Mouse (Mus musculus) forebrain, embryonic 13.5 days (tissue): ENCODE results near the gene Canx. TPM values are rescaled to one million over a fixed set of nuclear protein-coding genes. Genes with fewer than 3 reads are reported as not detected.

Experiments used
- ATAC-seq: fragments of 200-750 bp; cut with Nextera tagmentation; 2 replicates; pipeline ENCODE4 v1.8.0; 2017
- H3K27ac ChIP-seq: fragments of 300-500 bp; sonication (generic); 2 replicates; pipeline ENCODE4 v1.5.1; 2015; ENCODE audit warnings: inconsistent platforms, mild to moderate bottlenecking, moderate library complexity
- H3K27me3 ChIP-seq: fragments of 300-500 bp; sonication (generic); 2 replicates; pipeline ENCODE4 v1.6.1; 2015; ENCODE audit warnings: mild to moderate bottlenecking, inconsistent platforms
- H3K36me3 ChIP-seq: fragments of 300-500 bp; sonication (generic); 2 replicates; pipeline ENCODE4 v1.6.1; 2015; ENCODE audit warnings: mild to moderate bottlenecking, inconsistent platforms; ENCODE audit not compliant: poor library complexity, severe bottlenecking
- H3K4me1 ChIP-seq: fragments of 300-500 bp; sonication (generic); 2 replicates; pipeline ENCODE4 v1.6.1; 2015; ENCODE audit warnings: inconsistent platforms
- H3K4me2 ChIP-seq: fragments of 300-500 bp; sonication (generic); 2 replicates; pipeline ENCODE4 v1.6.1; 2015; ENCODE audit warnings: inconsistent platforms, mild to moderate bottlenecking, moderate library complexity
- H3K4me3 ChIP-seq: fragments of 300-500 bp; sonication (generic); 2 replicates; pipeline ENCODE4 v1.5.1; 2015; ENCODE audit warnings: mild to moderate bottlenecking, inconsistent platforms
- H3K9ac ChIP-seq: fragments of 300-500 bp; sonication (generic); 2 replicates; pipeline ENCODE4 v1.6.1; 2015; ENCODE audit warnings: mild to moderate bottlenecking, inconsistent platforms
- H3K9me3 ChIP-seq: fragments of 300-500 bp; sonication (generic); replicated peaks from 2 replicates; pipeline ENCODE4 v1.6.1; 2016; ENCODE audit warnings: inconsistent platforms
- WGBS: fragments of 180-500 bp; shearing (Covaris S2); methylation state at CpG from one replicate; pipeline ENCODE4 v1.1.7; 2015; 5-methylcytosine and 5-hydroxymethylcytosine counted together
- polyA plus RNA-seq: library from polyadenylated mRNA; unstranded; fragments of >200 nt; fragmentation: Nextera tagmentation; extraction: Ambion mirVana; gene quantifications from 2 replicates; pipeline ENCODE4 v1.2.1, GENCODE M21; 2015

The Canx gene
- polyA plus RNA-seq, 1 experiment from 2014 or later, result 243 TPM

GRCm38 (mm10) chr11:50286428-50286827 lies 39.0 kb downstream of the Canx start:
- peaks cover 30% of the 10 kb centered on the region for H3K36me3 ChIP-seq
- 82% methylated on average over 1 of the region's 1 CpGs for WGBS
- H3K4me3 ChIP-seq, result no peak overlapping the region
- no peaks in the 10 kb centered on the region for H3K9me3 ChIP-seq
- no peak overlapping the region for H3K27ac ChIP-seq
- H3K4me1 ChIP-seq, result peaks cover 31% of the 10 kb centered on the region
- no peaks in the 10 kb centered on the region for H3K27me3 ChIP-seq
- no peak for ATAC-seq
- no peak overlapping the region for H3K4me2 ChIP-seq
- H3K9ac ChIP-seq, result no peak overlapping the region

GRCm38 (mm10) chr11:50285696-50286095 lies 39.8 kb downstream of the Canx start:
- H3K27ac ChIP-seq, result no peak overlapping the region
- H3K9me3 ChIP-seq, result no peaks in the 10 kb centered on the region
- H3K4me2 ChIP-seq, result no peak overlapping the region
- 96% methylated on average over 7 of the region's 7 CpGs for WGBS
- H3K4me1 ChIP-seq, result peaks cover 28% of the 10 kb centered on the region
- no peak overlapping the region for H3K4me3 ChIP-seq
- peaks cover 37% of the 10 kb centered on the region for H3K36me3 ChIP-seq
- no peaks in the 10 kb centered on the region for H3K27me3 ChIP-seq
- no peak for ATAC-seq
- H3K9ac ChIP-seq, result no peak overlapping the region

- H3K36me3 ChIP-seq, result peaks cover 39% of the 10 kb centered on the region
- H3K4me1 ChIP-seq, result peaks cover 24% of the 10 kb centered on the region
- no peak overlapping the region for H3K4me2 ChIP-seq
- no peak overlapping the region for H3K9ac ChIP-seq
- no peak overlapping the region for H3K27ac ChIP-seq
- no peak overlapping the region for H3K4me3 ChIP-seq
- ATAC-seq, result no peak
- H3K27me3 ChIP-seq, result no peaks in the 10 kb centered on the region
- no peaks in the 10 kb centered on the region for H3K9me3 ChIP-seq
- WGBS, result 97% methylated on average over 5 of the region's 5 CpGs
These were observed 40.2 kb downstream of the Canx start for GRCm38 (mm10) chr11:50285263-50285662.

- H3K4me2 ChIP-seq, result no peak overlapping the region
- H3K4me1 ChIP-seq, result no peaks in the 10 kb centered on the region
- no peak overlapping the region for H3K27ac ChIP-seq
- no peaks in the 10 kb centered on the region for H3K9me3 ChIP-seq
- no peak overlapping the region for H3K4me3 ChIP-seq
- no peak for ATAC-seq
- H3K9ac ChIP-seq, result no peak overlapping the region
- 69% methylated on average over 1 of the region's 1 CpGs for WGBS
- H3K27me3 ChIP-seq, result no peaks in the 10 kb centered on the region
- H3K36me3 ChIP-seq, result peaks cover 18% of the 10 kb centered on the region
These were observed 45.4 kb downstream of the Canx start for GRCm38 (mm10) chr11:50280053-50280452.

GRCm38 (mm10) chr11:50279005-50279404 lies 46.5 kb downstream of the Canx start:
- 94% methylated on average over 4 of the region's 4 CpGs for WGBS
- Histone ChIP-seq H3K4me3 (no peak overlapping the region), H3K4me2 (no peak overlapping the region), H3K27me3 (no peaks in the 10 kb centered on the region), H3K4me1 (no peaks in the 10 kb centered on the region), H3K36me3 (peaks cover 18% of the 10 kb centered on the region), H3K9ac (no peak overlapping the region), H3K27ac (no peak overlapping the region), H3K9me3 (no peaks in the 10 kb centered on the region)
- ATAC-seq, result no peak

- WGBS, result 94% methylated on average over 6 of the region's 6 CpGs
- H3K4me3 ChIP-seq, result no peak overlapping the region
These were observed 47.8 kb downstream of the Canx start for GRCm38 (mm10) chr11:50277706-50278105.

GRCm38 (mm10) chr11:50277025-50277424 lies 48.4 kb downstream of the Canx start:
- no peak overlapping the region for H3K4me3 ChIP-seq
- no peak for ATAC-seq
- H3K27me3 ChIP-seq, result no peaks in the 10 kb centered on the region
- no peak overlapping the region for H3K9ac ChIP-seq
- H3K27ac ChIP-seq, result no peak overlapping the region
- H3K4me2 ChIP-seq, result no peak overlapping the region
- peaks cover 7% of the 10 kb centered on the region; the same call in 1 of the 2 replicates for H3K4me1 ChIP-seq
- H3K36me3 ChIP-seq, result peaks cover 18% of the 10 kb centered on the region
- H3K9me3 ChIP-seq, result no peaks in the 10 kb centered on the region

More at GRCm38 (mm10) chr11:50277706-50278105, 47.8 kb downstream of the Canx start:
- peaks cover 18% of the 10 kb centered on the region for H3K36me3 ChIP-seq
- H3K9ac ChIP-seq, result no peak overlapping the region
- H3K27me3 ChIP-seq, result no peaks in the 10 kb centered on the region
- H3K9me3 ChIP-seq, result no peaks in the 10 kb centered on the region
- ATAC-seq, result no peak
- no peak overlapping the region for H3K4me2 ChIP-seq
- H3K4me1 ChIP-seq, result peaks cover 6% of the 10 kb centered on the region; the same call in 1 of the 2 replicates
- no peak overlapping the region for H3K27ac ChIP-seq

GRCm38 (mm10) chr11:50275568-50276151 lies 49.8 kb downstream of the Canx start:
- no peaks in the 10 kb centered on the region for H3K27me3 ChIP-seq
- H3K4me1 ChIP-seq, result peaks cover 7% of the 10 kb centered on the region; the same call in 1 of the 2 replicates
- H3K4me2 ChIP-seq, result no peak overlapping the region
- WGBS, result 92% methylated on average over 5 of the region's 5 CpGs
- peaks cover 10% of the 10 kb centered on the region for H3K36me3 ChIP-seq
- no peaks in the 10 kb centered on the region for H3K9me3 ChIP-seq
- no peak for ATAC-seq
- no peak overlapping the region for H3K27ac ChIP-seq
- H3K9ac ChIP-seq, result no peak overlapping the region
- H3K4me3 ChIP-seq, result no peak overlapping the region

GRCm38 (mm10) chr11:50275077-50275476 lies 50.4 kb downstream of the Canx start:
- 96% methylated on average over 2 of the region's 2 CpGs for WGBS
- Histone ChIP-seq H3K4me3 (no peak overlapping the region), H3K4me1 (peaks cover 7% of the 10 kb centered on the region; the same call in 1 of the 2 replicates), H3K9ac (no peak overlapping the region), H3K4me2 (no peak overlapping the region), H3K9me3 (no peaks in the 10 kb centered on the region), H3K27ac (no peak overlapping the region), H3K36me3 (peaks cover 9% of the 10 kb centered on the region), H3K27me3 (no peaks in the 10 kb centered on the region)
- no peak for ATAC-seq

GRCm38 (mm10) chr11:50272819-50273218 lies 52.7 kb downstream of the Canx start:
- H3K4me1 ChIP-seq, result peaks cover 7% of the 10 kb centered on the region; the same call in 1 of the 2 replicates
- H3K27ac ChIP-seq, result no peak overlapping the region
- no peak overlapping the region for H3K9ac ChIP-seq
- WGBS, result 77% methylated on average over 2 of the region's 2 CpGs
- H3K4me2 ChIP-seq, result no peak overlapping the region
- no peak for ATAC-seq
- peaks cover 8% of the 10 kb centered on the region for H3K36me3 ChIP-seq
- H3K9me3 ChIP-seq, result no peaks in the 10 kb centered on the region
- no peaks in the 10 kb centered on the region for H3K27me3 ChIP-seq
- no peak overlapping the region for H3K4me3 ChIP-seq

GRCm38 (mm10) chr11:50269885-50270284 lies 55.6 kb downstream of the Canx start:
- no peak overlapping the region for H3K4me3 ChIP-seq
- no peaks in the 10 kb centered on the region for H3K27me3 ChIP-seq
- no peak overlapping the region for H3K4me2 ChIP-seq
- peaks cover 27% of the 10 kb centered on the region for H3K36me3 ChIP-seq
- peaks cover 7% of the 10 kb centered on the region; the same call in 1 of the 2 replicates for H3K4me1 ChIP-seq
- no peak overlapping the region for H3K9ac ChIP-seq
- ATAC-seq, result no peak
- no peak overlapping the region for H3K27ac ChIP-seq
- no peaks in the 10 kb centered on the region for H3K9me3 ChIP-seq
- WGBS, result 91% methylated on average over 1 of the region's 1 CpGs

GRCm38 (mm10) chr11:50269163-50269562 lies 56.3 kb downstream of the Canx start:
- WGBS, result 96% methylated on average over 2 of the region's 2 CpGs
- no peak for ATAC-seq

GRCm38 (mm10) chr11:50266997-50267396 lies 58.5 kb downstream of the Canx start:
- H3K4me2 ChIP-seq, result no peak overlapping the region
- peaks cover 54% of the 10 kb centered on the region for H3K36me3 ChIP-seq
- no peaks in the 10 kb centered on the region for H3K27me3 ChIP-seq
- no peaks in the 10 kb centered on the region for H3K9me3 ChIP-seq
- no peaks in the 10 kb centered on the region for H3K4me1 ChIP-seq
- no peak overlapping the region for H3K4me3 ChIP-seq
- H3K9ac ChIP-seq, result no peak overlapping the region
- 92% methylated on average over 3 of the region's 3 CpGs for WGBS
- ATAC-seq, result no peak
- no peak overlapping the region for H3K27ac ChIP-seq

More at GRCm38 (mm10) chr11:50269163-50269562, 56.3 kb downstream of the Canx start:
- Histone ChIP-seq H3K9ac (no peak overlapping the region), H3K27ac (no peak overlapping the region), H3K4me1 (peaks cover 7% of the 10 kb centered on the region; the same call in 1 of the 2 replicates), H3K4me3 (no peak overlapping the region), H3K27me3 (no peaks in the 10 kb centered on the region), H3K4me2 (no peak overlapping the region), H3K36me3 (peaks cover 34% of the 10 kb centered on the region), H3K9me3 (no peaks in the 10 kb centered on the region)
